Mouse (Mus musculus) liver, embryonic 11.5 days (tissue): ENCODE measurements around the gene Gm853. TPM values are rescaled to one million over a fixed set of nuclear protein-coding genes. Genes with fewer than 3 reads are reported as not detected.

ENCODE experiments used
- ATAC-seq: fragments of 200-750 bp; cut with Nextera tagmentation; replicated peaks from 2 replicates; pipeline ENCODE4 v1.8.0; 2017; ENCODE audit warnings: moderate number of reproducible peaks, mild to moderate bottlenecking, moderate TSS enrichment, moderate library complexity; ENCODE audit not compliant: low FRiP score
- DNase-seq: peaks from one replicate; pipeline ENCODE4 v3.0.0-alpha.2; 2017; ENCODE audit warnings: low spot score
- H3K27ac ChIP-seq: fragments of 300-500 bp; sonication (generic); 2 replicates; pipeline ENCODE4 v1.5.1; 2014; ENCODE audit warnings: mild to moderate bottlenecking, low read depth, low read length, control low read depth
- H3K27me3 ChIP-seq: fragments of 300-500 bp; sonication (generic); replicated peaks from 2 replicates; pipeline ENCODE4 v1.6.1; 2014; ENCODE audit warnings: low read length, mixed read lengths; ENCODE audit not compliant: control insufficient read depth, insufficient read depth
- H3K36me3 ChIP-seq: fragments of 300-500 bp; sonication (generic); 2 replicates; pipeline ENCODE4 v1.6.1; 2014; ENCODE audit warnings: mild to moderate bottlenecking, low read length, moderate library complexity, mixed read lengths; ENCODE audit not compliant: control insufficient read depth, insufficient read depth
- H3K4me1 ChIP-seq: fragments of 300-500 bp; sonication (generic); replicated peaks from 2 replicates; pipeline ENCODE4 v1.6.1; 2014; ENCODE audit warnings: low read length, mixed read lengths; ENCODE audit not compliant: control insufficient read depth, insufficient read depth
- H3K4me2 ChIP-seq: fragments of 300-500 bp; sonication (generic); 2 replicates; pipeline ENCODE4 v1.6.1; 2014; ENCODE audit warnings: mild to moderate bottlenecking, control low read depth, moderate library complexity
- H3K4me3 ChIP-seq: fragments of 300-500 bp; sonication (generic); 2 replicates; pipeline ENCODE4 v1.5.1; 2014; ENCODE audit warnings: low read depth, low read length, control low read depth
- H3K9ac ChIP-seq: fragments of 300-500 bp; sonication (generic); 2 replicates; pipeline ENCODE4 v1.6.1; 2014; ENCODE audit warnings: low read depth, low read length, control low read depth
- H3K9me3 ChIP-seq: fragments of 300-500 bp; sonication (generic); 2 replicates; pipeline ENCODE4 v1.6.1; 2016; ENCODE audit warnings: low read length, inconsistent platforms, mixed read lengths; ENCODE audit not compliant: control insufficient read depth
- WGBS: fragments of 180-500 bp; shearing (Covaris S2); extraction: QIAGEN DNeasy Blood & Tissue Kit; methylation state at CpG from one replicate; pipeline ENCODE4 v1.1.7; 2014; 5-methylcytosine and 5-hydroxymethylcytosine counted together
- polyA plus RNA-seq: library from polyadenylated mRNA; unstranded; fragments of >200 nt; fragmentation: Nextera tagmentation; extraction: Ambion mirVana; gene quantifications from 2 replicates; pipeline ENCODE4 v1.2.1, GENCODE M21; 2014

The Gm853 gene
- polyA plus RNA-seq, 1 experiment from 2014 or later = not detected

- no peak overlapping the region for H3K9ac ChIP-seq
Observed at GRCm38 (mm10) chr4:130176156-130176720, 46.0 kb downstream of the Gm853 start.

GRCm38 (mm10) chr4:130175072-130175711 is 47.0 kb downstream of the Gm853 start, which contains the start of gene Tinagl1:
Tinagl1 (minus strand) TSS chr4:130175122.
- no peak for ATAC-seq

More at GRCm38 (mm10) chr4:130176156-130176720, 46.0 kb downstream of the Gm853 start:
- Histone ChIP-seq H3K9me3 (no peaks in the 10 kb centered on the region), H3K4me1 (peaks cover 30% of the 10 kb centered on the region), H3K27ac (no peak overlapping the region), H3K4me2 (no peak overlapping the region), H3K36me3 (no peaks in the 10 kb centered on the region), H3K27me3 (peaks cover 33% of the 10 kb centered on the region), H3K4me3 (no peak overlapping the region)
- ATAC-seq (no peak), DNase-seq (no peak)
- 73% methylated on average over 5 of the region's 5 CpGs for WGBS

GRCm38 (mm10) chr4:130174335-130175031 is 47.7 kb downstream of the Gm853 start:
- peak overlapping the region; percentile 43 for H3K9ac ChIP-seq
- no peaks in the 10 kb centered on the region for H3K36me3 ChIP-seq
- no peak for DNase-seq
- peak overlapping the region; percentile 67 for H3K4me2 ChIP-seq
- 4% methylated on average over 25 of the region's 25 CpGs for WGBS
- H3K9me3 ChIP-seq = no peaks in the 10 kb centered on the region
- H3K4me3 ChIP-seq = peak overlapping the region; percentile 36
- H3K27ac ChIP-seq = peak overlapping the region; percentile 64; the same call in 1 of the 2 replicates
- peaks cover 33% of the 10 kb centered on the region for H3K27me3 ChIP-seq
- H3K4me1 ChIP-seq = peaks cover 30% of the 10 kb centered on the region
- peak; percentile 77 for ATAC-seq

More at GRCm38 (mm10) chr4:130175072-130175711, 47.0 kb downstream of the Gm853 start, which contains the start of gene Tinagl1:
- H3K4me1 ChIP-seq = peaks cover 30% of the 10 kb centered on the region
- H3K4me3 ChIP-seq = peak within 1 kb of the TSS; percentile 36
- H3K9me3 ChIP-seq = no peaks in the 10 kb centered on the region
- H3K27me3 ChIP-seq = peaks cover 33% of the 10 kb centered on the region
- 4% methylated on average over 14 of the region's 14 CpGs for WGBS
- H3K9ac ChIP-seq = peak within 1 kb of the TSS; percentile 43
- no peak for DNase-seq
- H3K27ac ChIP-seq = peak within 1 kb of the TSS; percentile 64
- H3K4me2 ChIP-seq = peak within 1 kb of the TSS; percentile 67
- H3K36me3 ChIP-seq = no peaks in the 10 kb centered on the region

- no peak for DNase-seq
- no peak for ATAC-seq
- peak overlapping the region; percentile 36 for H3K4me3 ChIP-seq
- H3K27ac ChIP-seq = peak overlapping the region; percentile 64
- peak overlapping the region; percentile 67 for H3K4me2 ChIP-seq
- no peaks in the 10 kb centered on the region for H3K36me3 ChIP-seq
- peak overlapping the region; percentile 43 for H3K9ac ChIP-seq
- no peaks in the 10 kb centered on the region for H3K9me3 ChIP-seq
- peaks cover 33% of the 10 kb centered on the region for H3K27me3 ChIP-seq
- peaks cover 30% of the 10 kb centered on the region for H3K4me1 ChIP-seq
- WGBS = 50% methylated on average over 19 of the region's 19 CpGs
Observed at GRCm38 (mm10) chr4:130173911-130174311, 48.3 kb downstream of the Gm853 start.

GRCm38 (mm10) chr4:130173060-130173822 is 49.0 kb downstream of the Gm853 start:
- Histone ChIP-seq H3K4me1 (peaks cover 35% of the 10 kb centered on the region), H3K4me2 (peak overlapping the region; percentile 67)
- DNase-seq = no peak

GRCm38 (mm10) chr4:130171951-130172765 is 50.0 kb downstream of the Gm853 start:
- Histone ChIP-seq H3K4me2 (peak overlapping the region; percentile 27), H3K4me1 (peaks cover 39% of the 10 kb centered on the region), H3K9ac (0 out of 2 replicates have a peak overlapping the region, but pooled peaks have one; percentile 9), H3K9me3 (no peaks in the 10 kb centered on the region), H3K36me3 (no peaks in the 10 kb centered on the region), H3K27ac (peak overlapping the region; percentile 19; the same call in 1 of the 2 replicates), H3K27me3 (peaks cover 38% of the 10 kb centered on the region), H3K4me3 (no peak overlapping the region)
- ATAC-seq (no peak), DNase-seq (no peak)
- WGBS = 53% methylated on average over 11 of the region's 11 CpGs

More at GRCm38 (mm10) chr4:130173060-130173822, 49.0 kb downstream of the Gm853 start:
- H3K27ac ChIP-seq = peak overlapping the region; percentile 64
- WGBS = 66% methylated on average over 11 of the region's 11 CpGs
- peaks cover 33% of the 10 kb centered on the region for H3K27me3 ChIP-seq
- no peaks in the 10 kb centered on the region for H3K36me3 ChIP-seq
- no peaks in the 10 kb centered on the region for H3K9me3 ChIP-seq
- ATAC-seq = peak; percentile 72
- H3K4me3 ChIP-seq = peak overlapping the region; percentile 36; the same call in 1 of the 2 replicates
- peak overlapping the region; percentile 43; the same call in 1 of the 2 replicates for H3K9ac ChIP-seq

GRCm38 (mm10) chr4:130170362-130170761 is 51.8 kb downstream of the Gm853 start:
- Histone ChIP-seq H3K4me2 (no peak overlapping the region), H3K27ac (no peak overlapping the region), H3K36me3 (no peaks in the 10 kb centered on the region), H3K4me3 (no peak overlapping the region), H3K4me1 (peaks cover 34% of the 10 kb centered on the region), H3K9me3 (no peaks in the 10 kb centered on the region), H3K9ac (no peak overlapping the region), H3K27me3 (peaks cover 45% of the 10 kb centered on the region)
- ATAC-seq (no peak), DNase-seq (no peak)
- WGBS = 80% methylated on average over 4 of the region's 4 CpGs
